Mouse (Mus musculus): ENCODE measurements around the gene Pou2f1.

The Pou2f1 gene

DNA sequence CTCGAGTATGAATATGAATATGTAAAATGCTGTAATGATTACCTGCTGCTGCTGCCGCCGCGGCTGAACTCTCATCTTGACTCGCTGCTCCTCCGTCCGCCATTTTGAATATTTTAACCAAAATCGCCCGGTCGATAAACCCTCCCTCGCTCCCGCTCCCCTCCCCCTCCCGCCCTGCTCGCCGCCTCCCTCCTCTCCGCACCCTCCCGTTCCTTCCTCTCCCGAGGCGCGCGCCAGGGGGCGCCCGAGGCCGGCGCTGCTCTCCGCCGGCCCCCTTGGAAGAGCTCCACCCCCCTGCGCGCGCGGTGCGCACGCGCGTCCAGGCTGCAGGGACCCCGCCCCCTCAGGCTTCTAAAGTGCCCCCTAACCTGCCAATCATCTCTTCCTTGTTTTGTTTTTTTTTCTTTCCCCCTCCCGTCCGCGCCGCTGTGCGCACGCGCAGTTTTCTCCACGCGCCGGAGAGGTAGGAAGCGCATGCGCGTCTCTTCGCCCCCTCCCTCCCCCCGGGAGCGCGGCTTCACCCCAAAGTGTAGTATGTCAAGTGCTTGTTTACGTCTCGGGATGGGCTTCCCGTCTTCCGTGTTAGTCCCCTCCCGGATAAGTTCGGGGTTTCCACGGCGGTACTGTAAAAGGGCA is at the start of gene Pou2f1:
Gene Pou2f1 (minus strand): TSS at position 159 of the 636 bp plus-strand sequence.
- peak; percentile 98 for DNase-seq (ENCODE audit: low spot score)

DNA sequence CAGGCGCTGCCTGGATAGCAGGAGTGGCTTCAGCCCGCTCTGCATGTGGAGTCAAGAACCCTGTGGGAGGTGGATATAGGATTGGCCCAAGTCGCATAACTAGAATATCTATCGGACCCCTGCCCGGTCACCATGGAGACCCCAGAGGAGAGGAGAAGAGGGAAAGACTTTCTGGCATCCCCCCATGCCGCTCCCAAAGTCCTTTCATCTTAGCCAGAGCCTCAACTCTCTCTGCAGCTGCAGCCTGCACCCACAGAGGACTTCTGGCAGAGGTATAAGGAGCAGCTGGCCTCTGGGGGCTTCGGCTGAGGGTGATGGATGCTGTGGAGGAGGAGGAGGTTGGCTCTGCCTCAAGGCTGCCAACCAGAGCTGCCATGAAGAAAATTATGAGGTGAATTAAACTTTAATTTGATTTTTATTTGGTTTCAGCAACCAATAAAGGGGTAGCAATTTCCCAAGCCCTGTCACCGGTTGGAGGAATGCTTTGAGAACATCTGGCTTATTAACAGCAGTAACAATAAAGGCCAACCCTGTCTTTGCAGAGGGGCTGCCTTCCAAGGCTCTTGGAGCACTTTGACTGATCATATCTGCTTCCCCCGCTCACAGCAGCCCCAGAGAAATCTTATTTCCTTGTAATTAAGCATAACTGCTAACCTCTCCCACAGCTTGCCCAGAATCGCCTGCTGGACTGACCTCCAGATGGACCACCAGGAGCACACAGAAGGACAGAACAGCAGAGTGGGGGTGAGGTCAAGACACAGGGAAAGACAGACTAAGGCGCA is 46.8 kb upstream of the Pou2f1 start:
- no peak for DNase-seq (ENCODE audit: low spot score)

DNA sequence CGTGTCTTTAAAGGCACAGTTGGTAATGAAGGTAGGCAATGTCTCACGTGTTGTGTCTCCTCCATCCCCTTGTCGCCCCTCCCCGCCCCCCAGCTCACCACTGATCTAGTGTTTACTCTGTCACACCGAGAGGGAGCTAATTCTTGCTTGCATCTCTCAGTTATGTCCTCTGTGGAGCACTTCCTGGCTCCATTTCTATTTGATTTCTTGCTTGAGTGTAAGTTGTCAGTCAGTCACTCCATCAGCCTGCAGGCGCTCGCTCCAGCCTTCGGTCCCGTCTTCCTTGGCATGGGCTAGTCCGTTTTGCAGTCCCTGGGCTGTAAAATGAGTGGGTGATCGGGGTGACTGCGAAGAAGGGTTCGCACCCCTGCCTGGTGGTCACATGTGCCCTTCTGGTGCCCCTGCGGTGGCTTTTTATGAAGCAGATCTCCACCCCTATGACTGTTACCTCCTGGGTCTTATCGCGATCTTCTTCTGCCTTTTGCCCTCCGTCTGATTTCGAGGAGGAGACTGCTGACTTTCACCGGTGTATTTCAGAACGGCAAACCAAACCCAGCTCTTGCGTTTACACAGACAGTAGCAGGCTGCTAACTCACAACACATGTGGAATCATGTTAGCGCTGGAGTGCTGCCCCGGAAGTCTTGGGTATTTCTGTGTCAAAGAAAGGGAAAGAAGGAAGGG is 45.9 kb upstream of the Pou2f1 start:
- DNase-seq (ENCODE audit: low spot score), result peak; percentile 69

DNA sequence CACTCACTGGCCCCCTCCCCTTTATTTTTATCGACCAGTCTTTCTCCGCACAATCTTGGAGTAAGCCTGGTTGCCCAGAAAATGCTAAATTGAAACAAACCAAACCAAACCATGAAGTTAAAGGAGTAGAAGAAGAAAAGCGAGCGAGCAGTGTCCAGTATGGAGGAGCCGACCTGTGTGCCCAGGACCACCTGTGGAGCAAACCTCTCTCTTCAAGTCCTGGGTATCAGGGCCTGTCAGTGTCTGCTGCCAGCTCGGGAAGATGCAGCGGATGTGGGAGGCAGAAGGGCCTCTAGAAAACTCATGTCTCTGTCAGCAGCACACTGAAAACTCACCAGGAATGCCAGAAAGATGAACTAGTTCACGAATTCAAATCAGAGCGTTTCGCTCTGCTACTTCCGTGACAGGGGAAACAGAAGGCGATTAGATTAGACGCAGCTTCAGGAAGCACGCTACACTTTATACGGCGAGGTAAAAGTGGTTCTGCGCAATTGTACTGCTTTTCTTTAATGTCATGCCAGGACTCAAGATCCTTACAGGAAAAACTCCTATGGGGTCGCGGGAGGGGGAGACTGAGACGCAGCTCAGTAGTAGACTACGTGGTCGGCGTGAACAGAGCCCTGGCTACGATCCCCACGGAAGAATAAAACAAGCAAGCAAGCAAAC is 45.2 kb upstream of the Pou2f1 start:
- DNase-seq (ENCODE audit: low spot score), result peak; percentile 34

GRCm38 (mm10) chr1:166045894-166046197 is 43.4 kb upstream of the Pou2f1 start:
- DNase-seq (ENCODE audit: low spot score), result no peak

DNA sequence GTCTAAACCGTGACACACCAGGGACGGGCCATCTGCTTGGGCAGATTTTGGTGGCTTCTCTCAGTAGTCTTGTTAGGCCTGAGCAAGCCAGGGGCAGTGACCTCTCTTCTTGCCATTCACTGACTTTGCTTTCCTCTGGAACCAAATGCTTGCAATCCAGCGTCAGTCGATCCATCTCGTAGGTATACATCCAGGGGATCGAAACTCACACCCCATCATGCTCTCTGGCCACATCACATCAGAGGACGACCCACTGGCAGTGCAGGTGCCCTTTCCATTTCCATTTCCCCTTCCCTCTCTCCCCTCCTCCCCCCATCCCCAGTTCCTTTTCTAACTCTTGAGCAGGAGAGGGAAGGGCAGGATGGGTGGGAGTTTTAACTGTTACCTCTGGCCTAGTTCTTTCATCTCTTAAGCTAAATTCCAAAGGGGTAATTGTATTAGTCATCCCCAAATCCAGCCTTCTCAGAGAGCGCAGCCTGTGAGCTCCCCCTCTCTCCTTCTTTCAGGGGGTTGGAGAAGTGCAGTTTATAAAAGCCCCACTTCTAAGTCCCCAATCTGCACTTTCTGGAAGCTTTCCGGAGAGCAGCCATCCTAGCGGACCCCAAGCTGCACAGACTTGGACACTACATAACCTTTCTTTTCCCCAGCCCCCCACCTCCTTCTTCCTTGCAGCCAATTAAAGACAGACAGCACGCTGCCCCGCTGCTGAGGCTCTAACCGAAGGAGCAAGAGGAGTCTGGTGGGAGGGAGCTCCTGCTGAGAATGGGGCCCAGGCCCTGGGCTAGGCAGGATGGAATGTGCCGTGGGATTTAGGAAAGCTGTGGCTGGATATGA is 42.8 kb upstream of the Pou2f1 start:
- no peak for DNase-seq (ENCODE audit: low spot score)

- peak; percentile 52 for DNase-seq (ENCODE audit: low spot score)
These were observed 41.1 kb upstream of the Pou2f1 start for GRCm38 (mm10) chr1:166043451-166044149.

GRCm38 (mm10) chr1:166041501-166041900 is 39.0 kb upstream of the Pou2f1 start:
- no peak for DNase-seq (ENCODE audit: low spot score)

DNA sequence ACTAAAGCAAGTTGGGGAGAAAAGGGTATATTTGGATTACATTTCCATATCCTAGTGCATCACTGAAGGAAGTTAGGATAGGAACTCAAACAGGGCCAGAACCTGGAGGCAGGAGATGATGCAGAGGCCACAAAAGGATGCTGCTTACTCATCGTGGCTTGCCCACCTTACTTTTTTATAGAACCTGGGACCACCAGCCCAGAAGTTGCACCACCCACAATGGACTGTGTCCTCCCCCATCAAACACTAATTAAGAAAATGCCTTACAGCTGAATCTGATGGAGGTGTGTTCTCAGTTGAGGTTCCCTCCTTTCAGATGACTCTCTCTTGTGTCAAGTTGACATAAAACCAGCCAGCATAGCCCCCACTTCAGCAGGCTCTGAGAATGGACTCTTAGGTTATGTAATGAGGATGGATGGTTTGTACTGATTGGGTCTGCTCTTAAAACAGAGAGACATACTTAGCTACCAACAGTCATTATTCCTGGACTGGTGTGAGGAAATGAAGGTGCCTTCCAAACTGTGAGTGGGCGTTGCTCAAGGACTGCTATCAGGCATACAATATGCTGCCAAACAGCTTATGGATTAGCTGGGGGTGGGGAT is 36.4 kb upstream of the Pou2f1 start:
- DNase-seq (ENCODE audit: low spot score), result no peak

- no peak for DNase-seq (ENCODE audit: low spot score)
These were observed 32.6 kb upstream of the Pou2f1 start for GRCm38 (mm10) chr1:166035045-166035444.

DNA sequence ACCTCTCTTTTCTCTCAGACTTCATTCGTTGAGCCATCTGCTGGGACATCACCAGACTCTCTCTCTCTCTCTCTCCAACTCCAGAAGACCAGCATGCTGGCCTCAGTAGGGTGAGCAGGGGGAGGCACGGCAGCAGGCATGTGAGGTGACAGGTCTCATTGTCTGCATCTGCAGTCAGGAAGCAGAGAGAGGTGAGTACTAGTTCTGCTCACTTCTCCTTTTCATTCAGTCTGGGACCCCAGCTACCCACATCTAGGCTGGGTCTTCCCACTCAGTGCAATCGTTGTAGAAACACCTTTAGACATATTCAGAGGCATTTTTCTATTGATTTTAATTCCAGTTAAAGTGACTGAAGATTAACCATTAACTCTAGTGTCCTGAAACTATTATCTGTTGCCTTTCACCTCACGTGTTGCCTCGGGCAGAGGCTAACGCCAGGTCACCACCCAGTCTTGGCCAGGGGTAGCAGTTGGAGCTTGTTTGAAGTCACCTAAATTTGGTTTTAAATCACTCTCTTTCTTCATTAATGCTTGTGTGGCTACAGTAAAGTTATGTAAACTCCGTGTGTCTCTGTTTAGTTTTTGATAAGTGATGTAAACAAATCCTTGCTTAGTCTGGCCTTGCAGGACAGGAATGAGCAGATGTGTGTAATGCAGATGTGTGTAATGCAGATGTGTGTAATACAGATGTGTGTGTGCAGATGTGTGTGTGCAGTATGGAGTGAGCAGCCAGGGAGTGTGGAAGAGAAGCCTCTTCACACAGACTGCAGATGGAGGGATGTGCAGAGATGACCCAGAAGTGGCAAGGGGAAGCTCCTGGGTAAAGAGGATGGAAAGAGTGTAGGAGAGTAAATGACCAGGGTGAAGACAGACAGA is 29.4 kb upstream of the Pou2f1 start:
- no peak for DNase-seq (ENCODE audit: low spot score)

GRCm38 (mm10) chr1:166023981-166024380 is 21.5 kb upstream of the Pou2f1 start:
- DNase-seq (ENCODE audit: low spot score), result no peak

DNA sequence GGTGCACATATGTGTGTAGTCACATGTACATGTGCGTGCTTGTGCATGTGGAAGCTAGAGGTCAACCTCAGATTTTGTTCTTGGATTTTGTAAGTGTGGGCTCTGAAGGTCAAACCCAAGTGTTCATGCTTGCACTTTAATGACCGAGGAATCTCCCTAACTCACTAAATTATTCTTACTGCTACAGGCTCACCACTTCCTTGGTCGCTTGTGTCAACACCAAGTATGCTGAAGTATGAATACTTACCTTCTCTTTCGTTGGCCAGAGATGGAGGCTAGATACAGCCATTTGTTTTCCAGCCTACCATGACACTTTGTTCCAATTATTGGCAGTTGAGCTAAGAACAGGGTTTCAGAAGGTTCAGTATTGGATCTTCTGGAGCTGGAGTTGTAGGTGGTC is 14.7 kb upstream of the Pou2f1 start:
- DNase-seq (ENCODE audit: low spot score), result peak; percentile 14

GRCm38 (mm10) chr1:166016306-166016705 is 13.8 kb upstream of the Pou2f1 start:
- DNase-seq (ENCODE audit: low spot score), result peak; percentile 69

DNA sequence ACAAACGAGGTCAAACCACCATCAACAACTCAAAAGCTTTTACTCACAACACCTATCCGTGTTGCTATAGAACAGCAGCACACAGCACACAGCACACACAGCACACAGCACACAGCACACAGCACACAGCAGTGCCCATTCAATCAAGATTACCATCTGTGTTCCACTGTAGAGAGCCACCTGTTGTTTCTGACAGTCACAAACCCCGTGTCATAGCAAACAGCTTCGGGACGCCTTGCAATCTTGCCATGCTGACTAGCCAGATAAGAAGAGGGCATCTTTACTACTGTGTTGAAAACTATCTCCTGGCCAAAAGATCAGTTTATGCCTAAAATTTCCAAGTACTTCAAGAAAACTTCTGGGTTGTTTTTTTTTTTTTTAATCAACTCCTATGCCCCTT is 12.1 kb upstream of the Pou2f1 start:
- DNase-seq (ENCODE audit: low spot score), result peak; percentile 7

- DNase-seq (ENCODE audit: low spot score), result no peak
These were observed 7.6 kb upstream of the Pou2f1 start for GRCm38 (mm10) chr1:166010106-166010505.

- DNase-seq (ENCODE audit: low spot score), result no peak
These were observed 6.3 kb upstream of the Pou2f1 start for GRCm38 (mm10) chr1:166008634-166009350.

DNA sequence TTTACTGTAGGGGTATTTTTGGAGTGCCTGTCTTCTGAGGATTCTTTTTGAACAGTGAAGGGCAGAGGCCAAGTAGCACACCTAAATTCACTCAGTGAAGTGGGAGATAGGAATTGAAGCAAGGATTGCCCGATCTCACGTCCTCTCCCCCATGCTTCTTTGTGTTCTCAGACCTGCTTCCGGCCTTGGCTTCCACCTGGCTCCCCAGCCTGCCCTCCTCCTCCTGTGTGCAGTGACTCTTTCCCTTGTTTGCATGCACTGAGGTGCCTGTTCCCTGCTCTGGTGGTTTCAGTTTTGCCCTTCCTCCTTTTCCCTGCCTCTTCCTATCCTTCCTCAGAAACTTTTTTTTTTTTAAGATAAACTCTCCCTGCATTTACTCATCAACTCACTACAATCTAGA is 4.5 kb upstream of the Pou2f1 start:
- no peak for DNase-seq (ENCODE audit: low spot score)
